Mouse (Mus musculus) CH12.LX (cell line): Measurements from ENCODE around the gene Prr19. TPM values are rescaled to one million over a fixed set of nuclear protein-coding genes. Genes with fewer than 3 reads are reported as not detected.

ENCODE experiments used
- DNase-seq: peaks from one replicate; pipeline ENCODE4 v3.0.0-alpha.2; 2013; ENCODE audit errors: extremely low read depth
- H3K27ac ChIP-seq: 2 replicates; pipeline ENCODE4 v1.5.1; 2012; ENCODE audit warnings: low read depth, mild to moderate bottlenecking, control low read depth, moderate library complexity; ENCODE audit not compliant: insufficient read depth
- H3K27me3 ChIP-seq: replicated peaks from 2 replicates; pipeline ENCODE3; 2012; ENCODE audit warnings: inconsistent platforms
- H3K36me3 ChIP-seq, 2 experiments: replicated peaks in 1 of 2; 2 replicates each; pipeline versions ENCODE3 to v1.6.1; 2012; ENCODE audit warnings: inconsistent platforms in 1 of 2, low read length in 1 of 2, mild to moderate bottlenecking in 1 of 2, mixed read lengths in 1 of 2, moderate library complexity in 1 of 2; ENCODE audit not compliant: control insufficient read depth in 1 of 2, insufficient read depth in 1 of 2
- H3K4me1 ChIP-seq, 2 experiments: 2 replicates each; pipeline ENCODE4 v1.6.1; 2012; ENCODE audit warnings: inconsistent platforms in 1 of 2, moderate library complexity in 1 of 2; ENCODE audit not compliant: insufficient read depth in 2 of 2, control insufficient read depth in 1 of 2
- H3K4me2 ChIP-seq: 2 replicates; pipeline ENCODE4 v1.6.1; 2012; ENCODE audit warnings: low read depth, mild to moderate bottlenecking, control low read depth; ENCODE audit not compliant: poor library complexity, insufficient read depth, severe bottlenecking
- H3K4me3 ChIP-seq, 3 experiments: fragments of 150-350 bp in 1 of 3; sonication (generic) in 1 of 3; replicated peaks in 1 of 3; 2 replicates each; pipeline versions ENCODE3 to v1.5.1; 2011 to 2012; ENCODE audit warnings: low read depth in 2 of 3, low read length in 2 of 3, mild to moderate bottlenecking in 2 of 3, moderate library complexity in 2 of 3, control low read depth in 1 of 3, improper control_type of control experiment in 1 of 3, inconsistent platforms in 1 of 3, mixed read lengths in 1 of 3; ENCODE audit not compliant: poor library complexity in 1 of 3
- H3K79me2 ChIP-seq: replicated peaks from 2 replicates; pipeline ENCODE4 v1.6.1; 2012; ENCODE audit warnings: mild to moderate bottlenecking, moderate library complexity; ENCODE audit not compliant: control insufficient read depth, poor library complexity, insufficient read depth, severe bottlenecking; ENCODE audit errors: extremely low read depth
- H3K9ac ChIP-seq: 2 replicates; pipeline ENCODE4 v1.6.1; 2012; ENCODE audit warnings: low read depth, mild to moderate bottlenecking, control low read depth, moderate library complexity; ENCODE audit not compliant: insufficient read depth
- H3K9me3 ChIP-seq: replicated peaks from 2 replicates; pipeline ENCODE3; 2012; ENCODE audit warnings: low read length, inconsistent platforms, mixed read lengths
- BHLHE40 ChIP-seq: IDR thresholded peaks from 2 replicates; pipeline ENCODE4 v1.6.1; 2011; ENCODE audit warnings: mild to moderate bottlenecking, low read depth, low read length, improper control_type of control experiment
- CHD2 ChIP-seq: IDR thresholded peaks from 2 replicates; pipeline ENCODE4 v1.6.1; 2011; ENCODE audit warnings: low read length, improper control_type of control experiment
- E2F4 ChIP-seq: IDR thresholded peaks from 2 replicates; pipeline ENCODE4 v1.6.1; 2011; ENCODE audit warnings: low read depth, low read length, improper control_type of control experiment; ENCODE audit not compliant: insufficient replicate concordance
- EP300 ChIP-seq: IDR thresholded peaks from 2 replicates; pipeline ENCODE4 v1.6.1; 2011; ENCODE audit warnings: low read length, improper control_type of control experiment
- ETS1 ChIP-seq: conservative IDR thresholded peaks from 2 replicates; pipeline ENCODE4 v1.6.1; 2012; ENCODE audit warnings: low read depth, mild to moderate bottlenecking, inconsistent platforms, low read length, improper control_type of control experiment, moderate library complexity
- GABPA ChIP-seq: IDR thresholded peaks from 2 replicates; pipeline ENCODE4 v1.6.1; 2012; ENCODE audit warnings: low read depth, low read length, improper control_type of control experiment, inconsistent platforms; ENCODE audit not compliant: insufficient replicate concordance
- HCFC1 ChIP-seq: IDR thresholded peaks from 2 replicates; pipeline ENCODE4 v1.6.1; 2012; ENCODE audit warnings: low read depth, mild to moderate bottlenecking, inconsistent platforms, low read length, improper control_type of control experiment
- IRF4 ChIP-seq: IDR thresholded peaks from 2 replicates; pipeline ENCODE4 v1.6.1; 2014; ENCODE audit warnings: low read depth, mild to moderate bottlenecking, inconsistent platforms, low read length, improper control_type of control experiment
- MAFK ChIP-seq: IDR thresholded peaks from 2 replicates; pipeline ENCODE4 v1.6.1; 2011; ENCODE audit warnings: low read length, improper control_type of control experiment; ENCODE audit not compliant: insufficient replicate concordance
- MAZ ChIP-seq: IDR thresholded peaks from 2 replicates; pipeline ENCODE4 v1.6.1; 2012; ENCODE audit warnings: low read depth, mild to moderate bottlenecking, inconsistent platforms, low read length, improper control_type of control experiment, moderate library complexity
- MEF2A ChIP-seq: IDR thresholded peaks from 2 replicates; pipeline ENCODE4 v1.6.1; 2014; ENCODE audit warnings: low read depth, mild to moderate bottlenecking, inconsistent platforms, low read length, improper control_type of control experiment, borderline replicate concordance
- NELFE ChIP-seq: IDR thresholded peaks from 2 replicates; pipeline ENCODE4 v1.6.1; 2011; ENCODE audit warnings: low read depth, low read length, improper control_type of control experiment
- NRF1 ChIP-seq: IDR thresholded peaks from 2 replicates; pipeline ENCODE4 v1.6.1; 2014; ENCODE audit warnings: low read depth, mild to moderate bottlenecking, inconsistent platforms, low read length, improper control_type of control experiment, moderate library complexity
- PAX5 ChIP-seq: IDR thresholded peaks from 2 replicates; pipeline ENCODE4 v1.6.1; 2012; ENCODE audit warnings: low read length, inconsistent platforms, mixed read lengths
- RCOR1 ChIP-seq: conservative IDR thresholded peaks from 2 replicates; pipeline ENCODE4 v1.6.1; 2012; ENCODE audit warnings: low read depth, mild to moderate bottlenecking, inconsistent platforms, low read length, improper control_type of control experiment
- SIN3A ChIP-seq: IDR thresholded peaks from 2 replicates; pipeline ENCODE4 v1.6.1; 2012; ENCODE audit warnings: low read length, improper control_type of control experiment, inconsistent platforms
- TCF12 ChIP-seq: IDR thresholded peaks from 2 replicates; pipeline ENCODE4 v1.6.1; 2014; ENCODE audit warnings: low read depth, mild to moderate bottlenecking, inconsistent platforms, low read length, improper control_type of control experiment
- USF1 ChIP-seq: IDR thresholded peaks from 2 replicates; pipeline ENCODE4 v1.6.1; 2014; ENCODE audit warnings: low read depth, mild to moderate bottlenecking, inconsistent platforms, low read length, improper control_type of control experiment
- ZC3H11A ChIP-seq: IDR thresholded peaks from 2 replicates; pipeline ENCODE4 v1.6.1; 2012; ENCODE audit warnings: low read depth, mild to moderate bottlenecking, inconsistent platforms, low read length, improper control_type of control experiment
- ZNF384 ChIP-seq: IDR thresholded peaks from 2 replicates; pipeline ENCODE4 v1.6.1; 2012; ENCODE audit warnings: low read depth, low read length, improper control_type of control experiment, inconsistent platforms
- dilution Hi-C: fragments of 300-500 bp; cut with MboI; formaldehyde crosslinking; loops from 2 replicates; pipeline ENCODE4 v1.14.3; 2020; ENCODE audit warnings: low sequenced_read_pairs; ENCODE audit not compliant: extremely low pct_unique_long_range_greater_than_20kb, extremely low pct_ligation_motif_present
- in situ Hi-C: fragments of 300-500 bp; cut with MboI; formaldehyde crosslinking; loops from 3 replicates; pipeline ENCODE4 v1.14.3; 2019; ENCODE audit warnings: low sequenced_read_pairs, low pct_ligation_motif_present, low pct_unique_long_range_greater_than_20kb, mixed read lengths
- polyA plus RNA-seq: library from polyadenylated mRNA; unstranded; fragments of >175 nt; gene quantifications from 2 replicates; pipeline ENCODE4 v1.2.1, GENCODE M21; 2012; ENCODE audit warnings: low read depth; ENCODE audit not compliant: insufficient read length
- total RNA-seq, 2 experiments: library from RNA; depleted of rRNA; stranded (reverse); fragments of 300-350 nt in 1 of 2; fragments of >200 nt in 1 of 2; gene quantifications; 2 replicates each; pipeline ENCODE4 v1.2.3; 2012 to 2014

Prr19 gene
- total and polyA plus RNA-seq, 3 experiments: not detected

GRCm38 (mm10) chr7:25294495-25294894 lies 6.7 kb upstream of the Prr19 start:
- peaks cover 49 to 51% of the 10 kb centered on the region in 2 experiments for H3K36me3 ChIP-seq

DNA sequence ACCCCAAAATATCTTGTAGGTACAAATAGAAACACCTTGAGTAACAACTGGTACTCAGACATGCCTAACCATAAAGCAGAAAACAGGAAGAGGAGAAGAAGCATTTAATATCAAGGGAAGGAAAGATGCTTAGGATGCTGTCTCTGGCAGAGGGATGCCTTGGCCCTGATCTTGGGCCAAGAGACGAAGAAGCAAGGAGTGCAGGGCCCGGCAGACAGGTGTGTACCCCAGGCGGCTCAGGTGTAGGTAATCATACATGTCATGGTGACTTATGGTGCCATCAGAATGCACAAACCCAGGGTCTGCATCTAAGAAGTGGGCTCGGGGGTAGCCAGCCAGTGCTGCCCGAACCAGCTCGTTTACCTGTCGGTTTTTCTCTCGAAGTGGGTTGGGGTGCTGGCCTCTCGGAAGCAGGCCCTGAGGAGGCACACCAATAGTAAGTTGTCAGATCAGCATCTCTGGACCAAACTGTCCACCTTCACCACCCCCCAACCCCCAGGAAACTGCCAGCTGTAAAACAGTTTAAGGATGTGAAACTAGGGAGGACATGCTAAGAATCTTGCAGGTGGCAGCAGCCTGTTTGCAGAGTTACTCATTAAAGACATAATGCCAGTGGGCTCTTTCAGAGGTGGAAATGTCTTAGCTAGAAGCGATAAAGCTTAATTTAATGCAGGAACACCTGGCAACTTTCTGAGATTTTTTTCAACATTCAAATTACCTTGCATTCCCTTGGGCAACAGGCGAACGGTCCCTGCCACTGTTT lies 6.1 kb upstream of the Prr19 start:
- H3K79me2 ChIP-seq: no peaks in the 10 kb centered on the region
- in situ Hi-C loops (no loop called here), dilution Hi-C loops (no loop called here)
- peaks cover 17 to 54% of the 10 kb centered on the region in 2 experiments for H3K4me1 ChIP-seq
- peak overlapping the region; percentile 9; the same call in 1 of the 2 replicates for H3K4me2 ChIP-seq
- peak overlapping the region; percentile 17; the same call in 1 of the 2 replicates for H3K27ac ChIP-seq
- TF ChIP-seq E2F4 (no peak), CHD2 (peak; percentile 50), USF1 (no peak), MEF2A (peak; percentile 71; the same call in 1 of the 2 replicates), IRF4 (peak; percentile 98), MAFK (peak; percentile 80; the same call in 1 of the 2 replicates), HCFC1 (no peak; the same call in 1 of the 2 replicates), TCF12 (peak; percentile 99), SIN3A (peak; percentile 83), ETS1 (peak; percentile 86), MAZ (0 out of 2 replicates have a peak, but pooled peaks have one; percentile 35), BHLHE40 (peak; percentile 44; the same call in 1 of the 2 replicates), EP300 (peak; percentile 97), GABPA (no peak), ZNF384 (peak; percentile 76), ZC3H11A (no peak), NRF1 (no peak), RCOR1 (peak; percentile 66; the same call in 1 of the 2 replicates), NELFE (no peak)
- H3K4me3 ChIP-seq: no peak overlapping the region
- DNase-seq: peak; percentile 67
- peaks cover 42 to 45% of the 10 kb centered on the region in 2 experiments for H3K36me3 ChIP-seq
- no peaks in the 10 kb centered on the region for H3K9me3 ChIP-seq
- no peak overlapping the region for H3K9ac ChIP-seq
- H3K27me3 ChIP-seq: no peaks in the 10 kb centered on the region

More at GRCm38 (mm10) chr7:25294495-25294894, 6.7 kb upstream of the Prr19 start:
- Histone ChIP-seq H3K4me3 (no peak overlapping the region), H3K4me2 (no peak overlapping the region), H3K9ac (no peak overlapping the region), H3K4me1 (peaks cover 17 to 54% of the 10 kb centered on the region in 2 experiments), H3K79me2 (no peaks in the 10 kb centered on the region)
- dilution Hi-C loops: no loop called here
- TF ChIP-seq ETS1 (no peak), PAX5 (no peak)
- TF ChIP-seq, all 38 proteins: peak for 0
- Histone ChIP-seq H3K27me3 (no peaks in the 10 kb centered on the region), H3K27ac (no peak overlapping the region), H3K9me3 (peaks cover 4% of the 10 kb centered on the region)
- in situ Hi-C loops: no loop called here
- DNase-seq: no peak
